Mouse (Mus musculus) G1E (cell line): ENCODE results near the gene Map3k13.

Source experiments
- CTCF ChIP-seq: IDR thresholded peaks from 2 replicates; pipeline ENCODE4 v1.5.1; 2012; ENCODE audit warnings: low read depth, low read length, inconsistent platforms, mixed read lengths
- GATA1 ChIP-seq: IDR thresholded peaks from 2 replicates; pipeline ENCODE4 v1.6.1; 2012; ENCODE audit warnings: borderline replicate concordance, low read length, inconsistent platforms, mixed read lengths
- POLR2AphosphoS5 ChIP-seq: IDR thresholded peaks from 2 replicates; pipeline ENCODE4 v1.6.1; 2012; ENCODE audit warnings: low read depth, low read length, inconsistent platforms; ENCODE audit not compliant: insufficient replicate concordance
- TAL1 ChIP-seq: conservative IDR thresholded peaks from 2 replicates; pipeline ENCODE4 v1.6.1; 2012; ENCODE audit warnings: low read depth, low read length, inconsistent platforms, mixed read lengths

GRCm38 (mm10) chr16:21818132-21818531 lies 24.0 kb downstream of the Map3k13 start:
- TF ChIP-seq CTCF (no peak), GATA1 (no peak), TAL1 (no peak), POLR2AphosphoS5 (no peak)
